Mouse (Mus musculus) small intestine, adult 2 months (tissue): ENCODE measurements around the gene Dirc2. TPM values are rescaled to one million over a fixed set of nuclear protein-coding genes. Genes with fewer than 3 reads are reported as not detected.

Experiments
- H3K27ac ChIP-seq: fragments of 200-500 bp; 2 replicates; pipeline ENCODE4 v1.5.1; 2012; ENCODE audit warnings: low read depth, low read length, control low read depth, inconsistent platforms; ENCODE audit not compliant: insufficient read depth
- H3K27me3 ChIP-seq: fragments of 200-500 bp; 2 replicates; pipeline ENCODE4 v1.6.1; 2012; ENCODE audit warnings: mild to moderate bottlenecking, moderate library complexity, low read length, inconsistent platforms; ENCODE audit not compliant: control insufficient read depth, insufficient read depth
- H3K36me3 ChIP-seq: fragments of 200-500 bp; 2 replicates; pipeline ENCODE4 v1.6.1; 2012; ENCODE audit warnings: mild to moderate bottlenecking, low read length, control low read depth, inconsistent platforms; ENCODE audit not compliant: control insufficient read depth, insufficient read depth
- H3K4me1 ChIP-seq: fragments of 200-500 bp; 2 replicates; pipeline ENCODE4 v1.6.1; 2012; ENCODE audit warnings: low read length, inconsistent platforms, mixed read lengths; ENCODE audit not compliant: control insufficient read depth, insufficient read depth, insufficient read length
- H3K4me3 ChIP-seq: fragments of 200-500 bp; 2 replicates; pipeline ENCODE4 v1.5.1; 2012; ENCODE audit warnings: low read depth, mild to moderate bottlenecking, control low read depth, inconsistent platforms, low read length, moderate library complexity
- CTCF ChIP-seq: fragments of 200-500 bp; IDR thresholded peaks from 2 replicates; pipeline ENCODE4 v1.5.1; 2012; ENCODE audit warnings: low read depth, mild to moderate bottlenecking, control low read depth, inconsistent platforms, low read length, moderate library complexity, mixed read lengths; ENCODE audit not compliant: insufficient replicate concordance, insufficient read length; ENCODE audit errors: extremely low read depth
- POLR2A ChIP-seq: fragments of 200-500 bp; IDR thresholded peaks from 2 replicates; pipeline ENCODE4 v1.6.1; 2012; ENCODE audit warnings: low read depth, mild to moderate bottlenecking, control low read depth, inconsistent platforms, low read length, moderate library complexity
- WGBS: fragments of 180-500 bp; shearing (Covaris S2); methylation state at CpG from one replicate; pipeline ENCODE4 v1.1.7; 2018; 5-methylcytosine and 5-hydroxymethylcytosine counted together
- polyA plus RNA-seq: library from polyadenylated mRNA; depleted of rRNA; stranded (reverse); fragments of >200 nt; gene quantifications from 2 replicates; pipeline ENCODE4 v1.2.3, GENCODE M21; 2012

Gene Dirc2
- polyA plus RNA-seq, 1 experiment: 52.7 TPM

DNA sequence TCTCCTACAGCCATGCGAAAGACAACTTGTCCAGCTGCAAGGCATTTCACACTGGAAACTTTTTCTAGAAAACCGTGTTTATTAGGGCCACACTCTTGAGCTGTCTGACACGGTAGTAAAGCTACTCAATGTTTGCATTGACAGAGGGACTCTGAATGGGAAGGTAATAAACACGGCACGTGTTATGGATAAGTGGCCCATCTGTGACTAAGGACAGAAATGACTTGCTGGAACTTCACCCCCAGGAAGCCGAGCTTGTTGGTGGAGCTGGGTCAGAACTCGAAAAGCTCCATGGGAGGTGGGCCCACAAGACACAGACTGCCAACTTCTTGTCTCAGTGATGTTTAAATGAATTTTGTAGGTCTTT lies 20.9 kb downstream of the Dirc2 start:
- no peak overlapping the region for H3K4me3 ChIP-seq
- peak overlapping the region; percentile 64; the same call in 1 of the 2 replicates for H3K27ac ChIP-seq
- H3K36me3 ChIP-seq: peaks cover 2% of the 10 kb centered on the region; the same call in 1 of the 2 replicates
- WGBS: 40% methylated on average over 7 of the region's 7 CpGs
- H3K4me1 ChIP-seq: peaks cover 19% of the 10 kb centered on the region; the same call in 1 of the 2 replicates
- TF ChIP-seq POLR2A (no peak), CTCF (no peak)
- H3K27me3 ChIP-seq: no peaks in the 10 kb centered on the region

DNA sequence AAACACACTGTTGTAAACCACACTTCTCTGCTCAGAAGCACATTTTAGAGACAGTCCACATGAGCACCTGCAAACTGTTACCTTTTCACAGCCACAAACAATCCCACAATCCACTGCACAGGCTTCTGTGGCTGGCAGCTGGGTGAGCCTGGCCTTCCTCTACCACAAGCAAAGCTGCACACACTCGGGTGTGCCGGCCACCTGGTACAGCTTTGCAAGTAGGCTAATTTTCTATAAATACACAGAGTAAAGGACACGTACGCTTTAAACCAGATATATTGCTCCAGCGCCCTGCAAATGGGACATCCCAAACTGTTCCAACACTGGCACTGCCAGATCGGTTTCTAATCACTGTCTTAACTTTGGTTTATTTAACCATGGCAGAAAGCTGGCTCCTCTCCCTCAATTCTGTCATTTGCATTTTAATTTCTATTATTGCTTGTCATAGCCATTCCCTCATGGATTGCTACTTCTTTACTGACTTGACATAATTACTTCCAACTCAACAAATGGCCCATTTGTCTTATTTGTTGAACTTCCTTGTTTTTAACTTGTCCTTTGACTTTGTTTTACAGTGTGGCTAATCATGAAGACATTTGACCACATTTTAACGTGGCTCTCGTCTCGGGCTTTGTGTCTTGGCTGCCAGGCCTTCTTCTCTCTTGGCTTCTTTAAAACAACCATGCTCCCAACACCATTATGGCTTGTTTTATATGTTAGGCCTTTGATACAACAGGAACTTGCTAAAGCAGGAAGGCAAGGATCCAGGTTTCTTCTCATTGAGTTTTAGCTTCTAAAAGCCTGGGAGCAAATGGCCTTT lies 21.5 kb downstream of the Dirc2 start:
- peak overlapping the region; percentile 64; the same call in 1 of the 2 replicates for H3K27ac ChIP-seq
- H3K4me3 ChIP-seq: no peak overlapping the region
- H3K27me3 ChIP-seq: no peaks in the 10 kb centered on the region
- WGBS: 51% methylated on average over 9 of the region's 9 CpGs
- peaks cover 19% of the 10 kb centered on the region; the same call in 1 of the 2 replicates for H3K4me1 ChIP-seq
- peaks cover 3% of the 10 kb centered on the region; the same call in 1 of the 2 replicates for H3K36me3 ChIP-seq
- no peak for TF ChIP-seq CTCF
- TF ChIP-seq POLR2A: no peak

DNA sequence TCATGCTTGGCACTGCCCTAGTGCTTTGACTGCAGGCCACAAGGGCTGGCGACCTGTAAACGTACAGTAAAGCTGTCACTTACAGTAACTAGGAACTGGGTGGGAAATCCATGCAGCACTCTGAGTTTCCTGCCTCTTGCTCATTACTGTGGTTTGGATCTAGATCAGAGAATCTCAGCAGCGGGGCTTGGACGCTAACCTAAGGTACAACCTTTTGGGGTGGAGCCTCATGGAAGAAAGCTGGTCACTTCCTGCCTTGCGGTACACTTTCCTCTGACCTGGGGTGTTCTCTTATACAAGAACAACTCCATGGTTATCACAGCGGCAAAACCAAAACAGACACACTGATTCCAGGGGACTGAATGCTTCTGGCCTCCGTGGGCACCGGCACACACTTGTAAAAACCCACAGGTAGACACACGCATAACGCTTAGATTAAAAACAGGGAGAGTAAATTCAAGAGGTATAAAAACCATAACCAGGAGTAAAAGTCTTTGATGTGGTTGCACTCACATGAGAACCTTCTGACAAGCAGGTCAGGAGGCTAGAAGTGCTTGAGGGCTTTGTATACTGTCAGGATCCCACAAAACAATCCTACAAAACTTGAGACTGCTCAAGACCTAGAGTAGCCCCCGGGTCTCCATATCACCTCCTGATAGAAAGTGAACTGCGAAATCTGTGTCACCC lies 26.8 kb downstream of the Dirc2 start:
- Histone ChIP-seq H3K36me3 (peaks cover 3% of the 10 kb centered on the region; the same call in 1 of the 2 replicates), H3K27ac (no peak overlapping the region), H3K4me3 (no peak overlapping the region), H3K27me3 (no peaks in the 10 kb centered on the region), H3K4me1 (peaks cover 18% of the 10 kb centered on the region)
- WGBS: 79% methylated on average over 12 of the region's 12 CpGs
- TF ChIP-seq CTCF (no peak), POLR2A (no peak)

DNA sequence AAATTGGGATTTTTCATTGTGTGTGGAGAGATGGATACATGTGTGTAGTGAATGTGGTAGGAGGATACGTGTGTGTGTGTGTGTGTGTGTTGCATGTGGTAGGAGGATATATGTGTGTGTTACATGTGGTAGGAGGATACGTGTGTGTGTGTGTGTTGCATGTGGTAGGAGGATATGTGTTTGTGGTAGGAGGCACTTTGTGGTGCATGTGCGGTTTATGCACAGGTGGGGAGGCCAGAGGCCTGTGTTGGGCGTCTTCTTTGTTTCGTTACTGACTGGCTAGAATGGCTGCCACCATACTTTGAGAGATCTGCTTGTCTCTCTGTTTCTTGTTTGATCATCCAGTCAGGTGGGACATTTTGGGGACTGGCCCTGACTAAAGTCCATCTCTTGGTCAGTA lies 27.5 kb downstream of the Dirc2 start:
- Histone ChIP-seq H3K36me3 (peaks cover 3% of the 10 kb centered on the region; the same call in 1 of the 2 replicates), H3K4me1 (peaks cover 16% of the 10 kb centered on the region)

DNA sequence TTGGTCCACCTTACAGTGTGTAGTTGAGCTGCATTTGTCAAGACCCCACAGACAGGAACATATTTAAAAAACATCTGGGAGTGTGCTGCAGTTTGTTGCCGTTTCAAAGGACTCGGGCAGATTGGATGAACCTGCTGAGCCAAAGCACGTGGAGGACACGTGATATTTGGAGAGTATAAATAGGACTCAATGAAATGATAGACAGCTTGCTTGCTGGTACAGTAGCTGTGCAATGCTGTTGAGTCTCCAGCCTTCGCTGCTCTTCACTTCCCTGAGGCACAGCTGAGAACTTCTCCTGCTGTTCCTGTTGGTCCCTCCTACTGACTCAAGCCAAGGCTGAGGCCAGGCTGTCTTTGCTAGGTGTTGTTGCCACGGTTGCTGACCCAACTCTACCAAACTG lies 28.2 kb downstream of the Dirc2 start:
- no peak for TF ChIP-seq CTCF
- no peak for TF ChIP-seq POLR2A
- Histone ChIP-seq H3K27me3 (no peaks in the 10 kb centered on the region), H3K4me3 (no peak overlapping the region), H3K36me3 (0 out of 2 replicates have a peak, but pooled peaks cover 2% of the 10 kb centered on the region), H3K27ac (no peak overlapping the region), H3K4me1 (peaks cover 14% of the 10 kb centered on the region)
- 78% methylated on average over 6 of the region's 6 CpGs for WGBS

More for the DNA sequence above, 27.5 kb downstream of the Dirc2 start:
- WGBS: 99% methylated on average over 5 of the region's 5 CpGs
- Histone ChIP-seq H3K4me3 (no peak overlapping the region), H3K27me3 (no peaks in the 10 kb centered on the region), H3K27ac (no peak overlapping the region)
- TF ChIP-seq POLR2A: no peak
- TF ChIP-seq CTCF: no peak

DNA sequence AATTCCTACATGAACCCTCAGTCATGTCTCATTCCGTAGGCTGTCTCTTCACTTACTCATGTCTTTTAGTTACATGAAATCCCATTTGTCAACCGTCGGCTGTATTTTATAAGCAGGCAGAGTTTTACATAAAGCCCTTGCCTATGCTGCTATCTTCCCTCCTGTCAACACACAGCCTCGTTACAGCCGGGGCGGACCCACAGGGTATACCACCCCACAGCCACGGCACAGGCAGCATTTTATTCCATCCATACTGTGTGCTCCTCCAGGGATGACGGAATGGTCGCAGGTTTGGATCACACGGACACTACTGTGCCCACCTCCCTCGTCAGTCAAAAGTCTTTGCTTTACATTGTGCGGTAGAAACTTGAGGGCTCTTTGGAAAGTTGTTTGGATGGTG lies 28.8 kb downstream of the Dirc2 start:
- Histone ChIP-seq H3K4me1 (peaks cover 11% of the 10 kb centered on the region), H3K36me3 (0 out of 2 replicates have a peak, but pooled peaks cover 2% of the 10 kb centered on the region)

DNA sequence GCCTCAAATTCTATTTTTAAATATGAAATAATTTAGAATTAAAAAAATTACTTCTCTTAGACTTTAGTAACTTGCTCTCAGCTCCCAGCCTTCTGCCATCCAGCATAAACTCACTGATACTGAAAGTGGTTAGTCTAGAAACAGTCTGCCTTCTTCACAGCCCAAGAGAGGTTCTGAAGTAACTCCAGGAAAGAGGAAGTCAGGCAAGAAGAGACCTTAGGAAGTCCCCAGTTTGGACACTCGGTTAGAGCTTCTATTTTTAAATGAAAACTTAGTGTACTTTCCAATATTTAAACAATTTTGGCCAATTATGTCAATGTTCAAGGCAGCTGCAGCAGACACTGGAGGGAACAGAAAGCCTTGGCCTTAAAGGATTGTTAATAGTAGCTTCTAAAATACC lies 29.6 kb downstream of the Dirc2 start:
- WGBS: 29% methylated on average over 1 of the region's 1 CpGs
- Histone ChIP-seq H3K4me3 (no peak overlapping the region), H3K36me3 (peaks cover 5% of the 10 kb centered on the region; the same call in 1 of the 2 replicates), H3K27ac (no peak overlapping the region), H3K4me1 (peaks cover 9% of the 10 kb centered on the region), H3K27me3 (no peaks in the 10 kb centered on the region)
- TF ChIP-seq CTCF (no peak), POLR2A (no peak)

More for the DNA sequence above, 28.8 kb downstream of the Dirc2 start:
- Histone ChIP-seq H3K4me3 (no peak overlapping the region), H3K27ac (no peak overlapping the region), H3K27me3 (no peaks in the 10 kb centered on the region)
- WGBS: 82% methylated on average over 12 of the region's 12 CpGs
- TF ChIP-seq CTCF (no peak), POLR2A (no peak)
